Mouse (Mus musculus): ENCODE measurements at regions not wholly inside any gene's neighbourhood (a gene's known extent, or its start where the extent isn't known, plus 50 kb on each side); places are given as distances from the start of the nearest gene placed in this dataset.

- no peak for TF ChIP-seq EP300 (optimal IDR thresholded peaks at IDR 0.05)
- no peak for TF ChIP-seq CTCF (IDR thresholded peaks at IDR 0.05; ENCODE audit: low read depth)
Measured at GRCm38 (mm10) chr11:39524866-39525649, 1169.9 kb downstream of the Mat2b start.
